22 mouse cellular contexts compared by ENCODE assay signal in the genomic region with DNA sequence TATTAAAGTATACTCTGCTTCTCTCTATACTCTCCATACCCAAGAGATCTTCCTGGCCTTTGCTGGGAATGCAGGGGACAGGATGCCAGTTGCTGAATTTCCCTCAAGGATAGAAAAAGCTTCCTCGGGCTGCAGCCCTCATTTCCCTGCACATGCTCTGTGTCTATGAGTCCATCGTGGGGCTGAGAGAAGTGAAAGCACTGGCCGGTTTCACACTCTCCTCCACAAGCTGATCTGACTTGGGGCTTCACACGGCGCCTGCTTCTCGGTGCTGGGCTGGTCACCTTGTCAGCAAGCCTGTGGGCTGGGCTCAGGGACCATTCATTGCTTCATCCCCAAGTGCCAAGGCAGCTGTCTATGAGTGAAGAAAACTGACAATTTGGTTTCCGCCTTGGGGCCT. TPM values are rescaled to one million over a fixed set of nuclear protein-coding genes. Genes with fewer than 3 reads are reported as not detected.
"Had no signal": no experiment of that assay in that cellular context is flagged by ENCODE, and none has a peak within 500 bp of the region (broad histone marks: within the 10 kb centered on the region; RNA-seq: fewer than 3 reads in every experiment).

No protein-coding gene starts in this region.

- H3K27ac ChIP-seq: left cerebral cortex, adult 2 months; liver, embryonic 13.5 days; midbrain, embryonic 10.5 days; midbrain, embryonic 13.5 days; neural tube, embryonic 13.5 days; stomach, embryonic 15.5 days had no signal

- ATAC-seq: intestine, embryonic 16.5 days; midbrain, embryonic 13.5 days; midbrain, embryonic 16.5 days had no signal

- H3K4me3 ChIP-seq: left cerebral cortex, adult 2 months; liver, embryonic 13.5 days; megakaryocyte, embryonic 14.5 days; midbrain, embryonic 10.5 days; midbrain, embryonic 13.5 days; myocyte; neural tube, embryonic 13.5 days; stomach, embryonic 15.5 days had no signal

- DNase-seq: kidney, adult 18-20 months; kidney, adult 9 months; kidney, postnatal 14 days; kidney, postnatal 4 days; layer of hippocampus, postnatal 36 days; liver, embryonic 13.5 days; lung, adult 2 months; lung, postnatal 14 days; lung, postnatal 4 days; retina, postnatal 1 day; right cerebral cortex, postnatal 25 days; thymus, postnatal 4 days had no signal

RNA-seq across cellular contexts. Expression of a gene that starts 25.4 kb away (rescaled TPM):
- total RNA-seq: monocyte, adult 5-6 weeks had no signal
